Mouse (Mus musculus): ENCODE data around the gene Hmgb4. TPM values are rescaled to one million over a fixed set of nuclear protein-coding genes. Genes with fewer than 3 reads are reported as not detected.
A peak's percentile ranks its signal among the peaks of the same experiment; 100 is the strongest.

Gene Hmgb4
- polyA plus RNA-seq, 1 experiment from 2014 or later: not detected

DNA sequence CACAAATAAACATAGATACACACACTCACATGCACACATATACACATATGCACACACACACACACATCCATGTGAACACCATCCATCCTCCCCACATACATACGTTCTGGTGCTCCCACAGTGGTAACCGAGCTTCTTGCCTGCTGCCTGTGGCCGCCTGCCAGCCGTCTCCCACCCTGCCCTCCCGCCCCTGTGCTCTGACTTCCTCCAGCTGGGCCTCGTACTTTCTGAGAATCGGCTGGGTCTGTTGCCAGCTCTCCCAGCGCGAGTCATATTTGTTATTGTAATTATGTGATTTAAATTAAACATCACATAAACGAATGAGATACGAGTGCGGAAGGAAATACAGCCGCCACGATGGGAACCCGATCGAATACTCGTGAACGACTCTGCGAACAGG, 10.2 kb upstream of the Hmgb4 start:
- Histone ChIP-seq H3K4me2 (ENCODE audit: low read depth, low read length) (peak overlapping the region; percentile 3; the same call in 1 of the 2 replicates), H3K27me3 (ENCODE audit: control insufficient read depth, insufficient read depth, low read length) (no peaks in the 10 kb centered on the region), H3K4me1 (ENCODE audit: control insufficient read depth, insufficient read depth, low read length) (peaks cover 9% of the 10 kb centered on the region), H3K27ac (ENCODE audit: low read length) (no peak overlapping the region; the same call in 1 of the 2 replicates), H3K4me3 (replicated peaks; ENCODE audit: low read length) (no peak overlapping the region), H3K9ac (ENCODE audit: low read length) (no peak overlapping the region), H3K9me3 (replicated peaks; ENCODE audit: control insufficient read depth, low read length) (no peaks in the 10 kb centered on the region), H3K36me3 (ENCODE audit: control insufficient read depth, insufficient read depth, low read length) (no peaks in the 10 kb centered on the region)
- ATAC-seq (ENCODE audit: insufficient read depth, low FRiP score): no peak
- 34% methylated on average over 19 of the region's 19 CpGs for WGBS

DNA sequence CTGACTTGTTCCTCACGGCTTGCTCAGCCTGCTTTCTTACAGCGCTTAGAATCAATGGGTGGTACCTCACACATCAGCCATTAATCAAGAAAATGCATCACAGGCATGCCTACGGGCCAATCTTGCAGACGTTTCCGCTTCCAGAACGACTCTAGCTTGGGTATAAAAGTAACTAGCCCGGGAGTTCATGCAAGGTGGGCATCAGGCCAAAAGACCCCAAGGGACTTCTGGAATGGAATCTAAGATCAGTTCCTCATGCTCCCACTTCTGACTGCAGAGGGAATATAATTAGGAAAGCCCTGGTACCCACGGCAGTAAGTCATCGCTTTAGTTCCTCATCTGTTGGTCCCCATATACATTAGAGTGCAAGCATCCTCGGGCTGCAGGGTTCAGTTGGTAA, 9.4 kb upstream of the Hmgb4 start:
- 62% methylated on average over 10 of the region's 10 CpGs for WGBS
- Histone ChIP-seq H3K27ac (ENCODE audit: low read length) (no peak overlapping the region), H3K4me1 (ENCODE audit: control insufficient read depth, insufficient read depth, low read length) (peaks cover 9% of the 10 kb centered on the region), H3K36me3 (ENCODE audit: control insufficient read depth, insufficient read depth, low read length) (no peaks in the 10 kb centered on the region), H3K9ac (ENCODE audit: low read length) (no peak overlapping the region), H3K4me3 (replicated peaks; ENCODE audit: low read length) (no peak overlapping the region), H3K4me2 (ENCODE audit: low read depth, low read length) (no peak overlapping the region), H3K27me3 (ENCODE audit: control insufficient read depth, insufficient read depth, low read length) (no peaks in the 10 kb centered on the region), H3K9me3 (replicated peaks; ENCODE audit: control insufficient read depth, low read length) (no peaks in the 10 kb centered on the region)
- no peak for ATAC-seq (ENCODE audit: insufficient read depth, low FRiP score)

DNA sequence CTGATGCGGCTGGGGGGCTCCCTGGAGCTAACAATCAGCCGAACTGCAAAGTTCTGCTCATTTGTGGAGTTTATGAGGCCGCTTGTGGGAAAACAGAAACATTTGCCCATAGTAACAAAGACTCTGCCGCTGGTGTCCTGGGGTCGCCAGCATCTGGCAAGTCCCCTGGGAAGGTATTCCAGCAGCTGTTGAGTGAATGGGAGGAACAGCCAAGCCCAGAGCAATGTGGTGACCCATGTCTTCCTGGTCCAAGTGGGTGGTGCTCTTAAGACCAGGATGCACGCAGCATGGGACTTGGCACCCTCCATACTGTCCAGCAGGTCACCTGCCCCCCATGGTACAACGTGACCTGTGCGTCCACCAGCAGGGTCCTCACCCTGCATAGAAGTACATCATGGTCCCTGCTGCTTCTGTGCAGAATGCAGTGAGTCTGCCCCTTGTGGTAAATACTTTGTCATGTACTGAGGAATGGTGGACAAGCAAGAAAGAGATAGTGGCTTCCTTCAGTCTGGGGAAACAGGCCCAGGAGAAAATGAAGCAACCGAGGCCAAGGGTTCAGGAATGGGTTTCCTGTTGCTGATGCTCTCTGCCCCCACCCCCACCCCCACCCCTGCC, 8.6 kb upstream of the Hmgb4 start:
- ATAC-seq (ENCODE audit: insufficient read depth, low FRiP score): no peak
- H3K4me2 ChIP-seq (ENCODE audit: low read depth, low read length): no peak overlapping the region
- no peak overlapping the region for H3K4me3 ChIP-seq (replicated peaks; ENCODE audit: low read length)
- WGBS: 72% methylated on average over 9 of the region's 9 CpGs
- H3K27me3 ChIP-seq (ENCODE audit: control insufficient read depth, insufficient read depth, low read length): no peaks in the 10 kb centered on the region
- H3K9me3 ChIP-seq (replicated peaks; ENCODE audit: control insufficient read depth, low read length): no peaks in the 10 kb centered on the region
- H3K9ac ChIP-seq (ENCODE audit: low read length): no peak overlapping the region
- H3K4me1 ChIP-seq (ENCODE audit: control insufficient read depth, insufficient read depth, low read length): peaks cover 9% of the 10 kb centered on the region
- no peak overlapping the region for H3K27ac ChIP-seq (ENCODE audit: low read length)
- no peaks in the 10 kb centered on the region for H3K36me3 ChIP-seq (ENCODE audit: control insufficient read depth, insufficient read depth, low read length)

DNA sequence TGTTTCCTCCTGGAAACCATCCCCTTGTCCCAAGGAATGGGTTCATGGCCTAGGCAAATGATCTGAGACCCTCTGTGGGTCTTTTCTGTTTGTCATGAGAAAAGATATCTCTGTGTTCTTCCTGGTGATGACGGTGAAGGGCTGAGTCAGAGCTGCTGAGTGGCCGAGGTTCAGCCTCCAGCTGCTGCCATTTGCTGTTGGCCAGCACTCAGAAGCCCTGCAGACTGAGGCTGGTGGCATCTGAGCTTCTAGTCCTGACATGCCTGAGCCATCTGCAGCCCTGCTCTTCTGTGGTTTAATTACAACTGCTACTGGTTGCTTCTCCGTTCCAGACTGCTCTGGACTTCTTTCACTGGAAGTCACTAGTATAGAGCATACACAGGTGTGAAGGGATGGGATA, 4.6 kb upstream of the Hmgb4 start:
- WGBS: 65% methylated on average over 3 of the region's 3 CpGs
- no peak overlapping the region for H3K4me3 ChIP-seq (replicated peaks; ENCODE audit: low read length)
- peaks cover 9% of the 10 kb centered on the region for H3K4me1 ChIP-seq (ENCODE audit: control insufficient read depth, insufficient read depth, low read length)
- H3K27me3 ChIP-seq (ENCODE audit: control insufficient read depth, insufficient read depth, low read length): no peaks in the 10 kb centered on the region
- no peak overlapping the region for H3K4me2 ChIP-seq (ENCODE audit: low read depth, low read length)
- H3K27ac ChIP-seq (ENCODE audit: low read length): no peak overlapping the region; the same call in 1 of the 2 replicates
- H3K9ac ChIP-seq (ENCODE audit: low read length): no peak overlapping the region
- no peaks in the 10 kb centered on the region for H3K9me3 ChIP-seq (replicated peaks; ENCODE audit: control insufficient read depth, low read length)
- H3K36me3 ChIP-seq (ENCODE audit: control insufficient read depth, insufficient read depth, low read length): no peaks in the 10 kb centered on the region
- no peak for ATAC-seq (ENCODE audit: insufficient read depth, low FRiP score)

DNA sequence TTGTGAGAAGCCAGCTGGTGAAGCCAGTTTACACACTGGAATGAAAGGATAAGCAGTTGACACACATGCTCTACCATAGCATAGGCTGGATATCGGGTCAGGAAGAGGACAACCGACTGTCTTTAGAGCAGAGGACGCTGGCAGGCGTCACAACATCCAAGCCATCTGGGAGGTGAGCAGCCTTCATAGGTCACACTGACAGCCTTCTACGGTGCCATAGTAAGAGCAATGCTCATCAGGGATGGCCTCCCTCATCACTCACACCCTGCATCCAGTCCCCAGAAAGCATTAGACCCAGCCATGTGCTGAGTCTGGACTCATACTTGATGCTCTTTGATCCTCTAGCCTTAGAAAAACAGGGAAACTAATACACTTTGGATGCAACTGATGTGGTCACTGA, 3.7 kb upstream of the Hmgb4 start:
- Histone ChIP-seq H3K9me3 (replicated peaks; ENCODE audit: control insufficient read depth, low read length) (no peaks in the 10 kb centered on the region), H3K9ac (ENCODE audit: low read length) (no peak overlapping the region), H3K4me2 (ENCODE audit: low read depth, low read length) (no peak overlapping the region), H3K4me1 (ENCODE audit: control insufficient read depth, insufficient read depth, low read length) (peaks cover 3% of the 10 kb centered on the region; the same call in 1 of the 2 replicates), H3K4me3 (replicated peaks; ENCODE audit: low read length) (no peak overlapping the region), H3K27ac (ENCODE audit: low read length) (peak overlapping the region; percentile 51; the same call in 1 of the 2 replicates), H3K27me3 (ENCODE audit: control insufficient read depth, insufficient read depth, low read length) (no peaks in the 10 kb centered on the region), H3K36me3 (ENCODE audit: control insufficient read depth, insufficient read depth, low read length) (no peaks in the 10 kb centered on the region)
- 60% methylated on average over 5 of the region's 5 CpGs for WGBS
- no peak for ATAC-seq (ENCODE audit: insufficient read depth, low FRiP score)

DNA sequence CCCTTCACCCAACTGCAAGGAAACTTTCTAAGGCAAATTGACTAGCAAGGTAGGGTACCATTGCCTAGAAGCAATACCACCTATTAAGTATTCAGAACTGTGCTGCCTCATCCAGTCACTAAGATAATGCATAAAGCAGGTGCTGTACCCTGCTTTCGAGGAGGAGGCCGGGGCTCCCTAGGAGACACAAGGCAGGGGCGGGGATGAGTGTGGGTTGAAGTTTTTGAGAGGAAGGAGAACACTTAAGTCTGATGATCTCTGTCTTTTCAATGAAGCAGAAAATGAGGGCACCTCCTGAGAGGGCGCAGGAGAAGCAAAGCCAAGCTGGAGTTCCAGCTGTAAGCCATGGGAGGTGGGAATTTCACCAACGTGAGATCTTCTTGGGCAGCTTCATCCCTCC, 1.5 kb downstream of the Hmgb4 start:
- 81% methylated on average over 5 of the region's 5 CpGs for WGBS
- no peaks in the 10 kb centered on the region for H3K9me3 ChIP-seq (replicated peaks; ENCODE audit: control insufficient read depth, low read length)

DNA sequence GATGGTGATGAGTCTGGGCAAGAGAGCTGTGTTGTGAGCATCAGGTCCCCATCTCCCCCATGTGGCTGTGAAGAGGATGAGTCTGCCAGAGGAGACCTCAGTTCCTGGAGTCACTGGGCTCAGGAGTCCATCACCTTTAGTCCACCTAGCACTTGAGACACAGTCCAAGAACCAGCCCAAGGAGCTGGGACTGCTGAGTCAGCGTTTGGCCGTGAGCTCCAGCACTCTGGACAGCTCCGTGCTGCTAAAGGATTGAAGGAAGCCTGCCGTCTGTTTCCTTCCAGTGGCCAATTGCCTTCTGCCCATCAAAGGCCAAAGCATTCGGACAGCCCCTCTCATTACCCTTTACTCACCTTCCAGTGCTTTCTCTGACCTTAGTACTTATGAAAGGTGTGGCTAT, 12.1 kb downstream of the Hmgb4 start:
- H3K4me2 ChIP-seq (ENCODE audit: low read depth, low read length): no peak overlapping the region
- H3K27me3 ChIP-seq (ENCODE audit: control insufficient read depth, insufficient read depth, low read length): no peaks in the 10 kb centered on the region
- H3K4me3 ChIP-seq (replicated peaks; ENCODE audit: low read length): no peak overlapping the region
- H3K9me3 ChIP-seq (replicated peaks; ENCODE audit: control insufficient read depth, low read length): no peaks in the 10 kb centered on the region
- 10% methylated on average over 5 of the region's 5 CpGs for WGBS
- H3K9ac ChIP-seq (ENCODE audit: low read length): no peak overlapping the region
- H3K27ac ChIP-seq (ENCODE audit: low read length): no peak overlapping the region
- no peak for ATAC-seq (ENCODE audit: insufficient read depth, low FRiP score)
- no peaks in the 10 kb centered on the region for H3K36me3 ChIP-seq (ENCODE audit: control insufficient read depth, insufficient read depth, low read length)
- no peaks in the 10 kb centered on the region for H3K4me1 ChIP-seq (ENCODE audit: control insufficient read depth, insufficient read depth, low read length)

More for the DNA sequence above, 1.5 kb downstream of the Hmgb4 start:
- Histone ChIP-seq H3K4me1 (ENCODE audit: control insufficient read depth, insufficient read depth, low read length) (no peaks in the 10 kb centered on the region), H3K27ac (ENCODE audit: low read length) (no peak overlapping the region), H3K4me2 (ENCODE audit: low read depth, low read length) (no peak overlapping the region), H3K27me3 (ENCODE audit: control insufficient read depth, insufficient read depth, low read length) (no peaks in the 10 kb centered on the region), H3K9ac (ENCODE audit: low read length) (no peak overlapping the region), H3K36me3 (ENCODE audit: control insufficient read depth, insufficient read depth, low read length) (no peaks in the 10 kb centered on the region), H3K4me3 (replicated peaks; ENCODE audit: low read length) (no peak overlapping the region)
- no peak for ATAC-seq (ENCODE audit: insufficient read depth, low FRiP score)

DNA sequence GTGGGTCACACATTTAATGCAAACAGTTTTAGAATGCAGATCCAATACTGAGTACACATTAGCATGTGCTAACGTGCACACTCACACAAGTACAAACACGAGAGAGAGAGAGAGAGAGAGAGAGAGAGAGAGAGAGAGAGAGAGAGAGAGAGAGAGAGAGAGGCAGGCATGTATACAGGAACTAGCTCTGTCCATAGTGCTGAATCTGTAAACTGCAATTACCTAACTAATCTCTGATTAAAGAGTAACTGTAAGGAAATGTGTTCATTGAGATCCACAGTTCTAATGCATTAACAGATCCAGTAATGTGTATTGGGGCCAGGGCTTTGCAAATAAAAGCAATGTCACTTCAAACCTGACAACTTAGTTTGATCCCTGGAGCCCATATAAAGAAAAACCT, 15.6 kb downstream of the Hmgb4 start:
- Histone ChIP-seq H3K27me3 (ENCODE audit: control insufficient read depth, insufficient read depth, low read length) (no peaks in the 10 kb centered on the region), H3K36me3 (ENCODE audit: control insufficient read depth, insufficient read depth, low read length) (no peaks in the 10 kb centered on the region), H3K9me3 (replicated peaks; ENCODE audit: control insufficient read depth, low read length) (no peaks in the 10 kb centered on the region), H3K9ac (ENCODE audit: low read length) (no peak overlapping the region), H3K4me2 (ENCODE audit: low read depth, low read length) (no peak overlapping the region), H3K27ac (ENCODE audit: low read length) (no peak overlapping the region), H3K4me1 (ENCODE audit: control insufficient read depth, insufficient read depth, low read length) (no peaks in the 10 kb centered on the region), H3K4me3 (replicated peaks; ENCODE audit: low read length) (no peak overlapping the region)
- no peak for ATAC-seq (ENCODE audit: insufficient read depth, low FRiP score)
- 19% methylated on average over 2 of the region's 2 CpGs for WGBS

DNA sequence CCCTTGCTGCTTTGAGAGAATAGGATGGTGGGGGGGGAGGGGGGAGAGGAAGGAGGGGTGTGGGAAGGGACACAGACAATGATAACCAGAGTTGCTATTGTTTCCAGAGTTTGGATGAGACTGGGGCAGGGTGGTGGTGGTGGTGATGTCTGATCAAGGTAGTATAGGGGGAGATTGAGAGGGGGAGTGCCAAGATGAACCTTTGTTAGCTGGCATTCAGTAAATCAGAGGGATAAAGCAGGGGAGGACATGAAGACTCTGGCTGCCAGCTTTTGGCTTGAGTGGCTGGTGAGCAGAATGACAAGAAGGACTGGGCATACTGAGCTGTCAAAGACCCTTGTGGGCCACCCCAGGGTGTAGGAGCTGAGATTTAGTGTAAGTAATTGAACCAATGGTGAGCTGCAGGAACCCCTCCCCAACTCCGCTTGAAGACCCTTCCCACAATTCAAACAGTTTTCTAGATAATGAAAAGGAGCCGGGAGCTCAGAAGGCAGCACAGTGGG, 18.9 kb downstream of the Hmgb4 start:
- H3K36me3 ChIP-seq (ENCODE audit: control insufficient read depth, insufficient read depth, low read length): no peaks in the 10 kb centered on the region
- no peak for ATAC-seq (ENCODE audit: insufficient read depth, low FRiP score)
- 69% methylated on average over 2 of the region's 2 CpGs for WGBS

More for the DNA sequence above, 18.9 kb downstream of the Hmgb4 start:
- Histone ChIP-seq H3K9me3 (replicated peaks; ENCODE audit: control insufficient read depth, low read length) (no peaks in the 10 kb centered on the region), H3K9ac (ENCODE audit: low read length) (no peak overlapping the region), H3K4me1 (ENCODE audit: control insufficient read depth, insufficient read depth, low read length) (no peaks in the 10 kb centered on the region), H3K4me3 (replicated peaks; ENCODE audit: low read length) (no peak overlapping the region), H3K27ac (ENCODE audit: low read length) (no peak overlapping the region), H3K4me2 (ENCODE audit: low read depth, low read length) (no peak overlapping the region), H3K27me3 (ENCODE audit: control insufficient read depth, insufficient read depth, low read length) (no peaks in the 10 kb centered on the region)
